Mouse (Mus musculus): ENCODE results near the gene H2afv. TPM values are rescaled to one million over a fixed set of nuclear protein-coding genes. Genes with fewer than 3 reads are reported as not detected.
A peak's percentile ranks its signal among the peaks of the same experiment; 100 is the strongest.

Gene H2afv
- total RNA-seq, 2 experiments from 2014 or later = 125 to 126 TPM

DNA sequence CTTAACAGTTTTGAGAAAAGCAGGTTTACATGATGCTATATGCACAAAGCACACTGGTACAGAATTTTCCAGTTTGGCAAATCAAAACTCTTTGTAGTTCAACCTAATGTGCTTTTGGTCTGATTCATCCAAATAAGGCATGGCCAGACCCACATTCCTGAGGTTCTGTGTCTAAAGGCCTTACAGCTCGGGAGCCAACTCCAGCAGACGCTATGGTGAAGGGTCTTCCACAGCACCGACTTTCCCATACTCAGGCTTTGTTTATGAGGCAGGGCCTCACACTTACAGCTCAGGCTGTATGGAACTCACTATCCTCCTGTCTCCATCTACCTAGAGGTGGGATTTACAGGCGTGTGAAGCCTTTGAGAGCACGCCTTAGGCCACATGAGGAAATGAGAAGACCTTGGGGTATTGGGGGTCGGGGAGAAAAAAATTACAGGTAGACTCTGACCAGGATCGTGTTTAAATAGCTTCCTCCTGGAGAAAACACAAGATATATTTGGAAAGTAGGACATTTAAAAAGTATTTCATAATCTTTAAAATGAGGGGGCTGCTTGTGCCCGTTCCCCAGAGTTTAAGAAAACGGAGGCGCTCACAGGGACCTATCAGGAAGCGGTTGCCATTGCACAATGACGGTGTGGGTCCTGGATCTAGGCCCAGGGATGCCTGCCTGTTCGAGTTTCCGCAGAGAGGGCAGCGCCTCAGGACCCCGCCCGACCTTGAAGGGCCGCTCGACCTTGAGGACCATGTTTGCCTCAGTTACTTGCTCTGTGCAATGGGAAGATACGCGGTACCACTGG, 29.3 kb downstream of the H2afv start, which contains the start of gene Ppia:
Gene Ppia (plus strand): TSS at position 693 of the 800 bp plus-strand sequence.
- no peak for DNase-seq

DNA sequence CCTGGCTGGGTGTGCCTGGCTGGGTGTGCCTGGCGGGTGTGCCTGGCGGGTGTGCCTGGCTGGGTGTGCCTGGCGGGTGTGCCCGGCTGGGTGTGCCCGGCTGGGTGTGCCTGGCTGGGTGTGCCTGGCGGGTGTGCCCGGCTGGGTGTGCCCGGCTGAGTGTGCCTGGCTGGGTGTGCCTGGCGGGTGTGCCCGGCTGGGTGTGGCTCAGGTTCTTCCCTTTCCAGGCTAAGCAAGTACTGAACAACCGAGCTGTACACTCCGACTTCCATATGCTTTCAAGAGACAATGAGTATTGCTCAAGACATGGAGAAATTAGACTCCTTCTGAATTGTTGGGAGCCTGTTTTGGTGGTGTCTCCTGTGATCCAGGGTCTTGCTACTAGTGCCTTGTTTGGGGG, 31.0 kb downstream of the H2afv start:
- DNase-seq = no peak

- peak; percentile 92 for DNase-seq
Observed at GRCm38 (mm10) chr11:6411684-6412083, 32.6 kb downstream of the H2afv start.

DNA sequence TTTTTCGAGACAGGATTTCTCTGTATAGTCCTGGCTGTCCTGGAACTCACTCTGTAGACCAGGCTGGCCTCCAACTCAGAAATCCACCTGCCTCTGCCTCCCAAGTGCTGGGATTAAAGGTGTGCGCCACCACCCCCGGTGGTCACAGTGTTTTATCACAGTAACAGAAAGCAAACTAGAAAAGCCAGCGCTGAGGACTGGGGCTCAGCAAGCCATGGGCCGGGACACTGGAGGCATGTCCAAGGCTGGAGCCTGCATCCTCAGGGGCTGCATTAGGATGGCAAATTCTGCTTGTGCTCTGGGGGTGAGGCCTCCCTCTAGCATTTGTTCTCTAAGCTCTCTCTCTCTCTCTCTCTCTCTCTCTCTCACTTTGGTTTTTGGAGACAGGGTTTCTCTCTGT, 33.5 kb downstream of the H2afv start:
- DNase-seq = peak; percentile 5

DNA sequence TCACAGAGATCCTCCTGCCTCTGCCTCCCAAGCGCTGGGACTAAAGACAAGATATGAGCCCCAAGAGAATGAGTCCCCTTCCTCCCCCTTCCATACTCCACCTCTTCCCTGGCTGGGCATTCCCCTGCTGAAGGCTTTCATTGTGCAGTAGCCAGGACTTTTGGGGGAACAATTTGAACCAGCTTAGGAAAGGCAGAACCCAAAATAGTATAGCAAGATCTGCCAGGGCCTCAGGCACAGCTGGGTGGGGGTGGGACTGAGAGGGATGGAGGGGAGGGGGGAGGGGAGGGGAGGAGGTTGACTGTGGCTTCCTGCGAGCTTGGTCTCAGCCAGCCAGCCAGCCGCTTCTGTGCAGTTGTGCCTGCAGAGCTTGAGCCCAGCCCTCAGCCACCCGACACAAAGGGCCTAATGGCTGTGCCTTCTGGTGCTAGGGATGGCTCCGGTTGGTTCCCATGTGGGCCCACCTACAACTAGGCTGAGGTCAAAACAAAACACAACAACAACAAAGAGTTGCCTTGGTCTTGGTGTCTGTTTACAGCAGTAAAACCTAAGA, 34.1 kb downstream of the H2afv start:
- peak; percentile 10 for DNase-seq

DNA sequence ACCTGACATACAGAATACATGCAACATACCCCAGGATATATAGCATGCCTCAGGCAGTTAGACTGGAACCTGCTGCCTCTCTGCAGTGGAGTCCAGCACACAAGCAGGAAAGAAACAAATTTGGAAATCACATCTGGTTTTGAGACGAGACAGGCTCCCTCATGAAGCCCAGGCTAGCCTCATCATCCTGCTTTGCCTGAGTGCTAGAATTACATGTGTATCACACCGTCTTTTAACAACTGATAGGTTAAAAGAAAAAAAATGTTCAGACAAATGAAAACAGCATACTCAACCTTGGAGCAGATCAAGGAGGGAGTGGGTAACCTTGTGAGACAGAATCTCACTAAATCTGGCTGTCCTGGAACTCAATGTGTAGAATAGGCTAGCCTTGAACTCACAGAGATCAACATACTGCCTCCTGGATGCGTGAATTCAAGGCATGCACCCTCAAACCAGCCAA, 37.1 kb downstream of the H2afv start:
- no peak for DNase-seq

- DNase-seq = peak; percentile 81
Observed at GRCm38 (mm10) chr11:6406251-6407161, 37.7 kb downstream of the H2afv start.

GRCm38 (mm10) chr11:6405591-6406081, 38.6 kb downstream of the H2afv start:
- DNase-seq = peak; percentile 66

DNA sequence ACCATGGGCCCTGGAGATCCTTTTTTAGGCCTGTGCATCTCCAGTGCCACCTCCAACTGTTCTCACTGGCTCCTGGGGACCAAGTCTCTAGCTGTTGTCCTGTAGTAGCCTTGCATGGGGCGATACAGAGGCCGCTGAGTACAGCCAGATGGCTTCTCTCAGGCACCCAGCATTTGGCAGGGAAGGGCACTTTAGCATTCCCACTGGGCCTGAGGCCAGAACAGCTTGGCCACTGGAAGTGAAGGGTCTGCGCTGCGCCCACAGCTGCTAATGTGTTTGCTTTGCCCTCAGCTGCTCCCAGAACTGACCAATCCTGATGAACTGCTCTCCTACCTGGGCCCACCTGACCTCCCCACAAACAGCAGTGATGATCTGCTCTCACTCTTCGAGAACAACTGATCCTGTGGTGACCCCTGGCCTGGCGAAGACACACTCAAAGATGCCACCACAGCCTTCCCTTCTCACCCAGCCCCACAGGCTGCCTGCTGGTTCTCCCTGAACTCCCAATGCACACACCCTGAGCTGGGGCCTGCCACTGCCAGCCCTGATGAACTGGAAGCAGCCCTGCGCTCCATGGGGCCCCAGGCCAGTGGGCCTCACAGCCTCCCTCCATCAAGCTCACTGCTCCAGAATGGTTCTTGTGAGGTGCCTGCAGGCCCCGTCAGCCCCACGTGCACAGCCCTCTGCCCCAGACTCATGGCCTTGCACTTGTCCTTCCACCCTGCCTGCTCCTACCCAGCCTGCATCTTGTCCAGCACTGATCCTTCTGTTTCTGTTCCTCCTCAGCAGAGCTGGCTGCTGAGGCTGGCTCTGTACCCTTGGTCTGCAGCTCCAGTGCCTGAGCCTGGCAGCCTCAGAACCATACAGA, 39.3 kb downstream of the H2afv start:
- DNase-seq = peak; percentile 83

- peak; percentile 6 for DNase-seq
Observed at GRCm38 (mm10) chr11:6403830-6404405, 40.3 kb downstream of the H2afv start.

DNA sequence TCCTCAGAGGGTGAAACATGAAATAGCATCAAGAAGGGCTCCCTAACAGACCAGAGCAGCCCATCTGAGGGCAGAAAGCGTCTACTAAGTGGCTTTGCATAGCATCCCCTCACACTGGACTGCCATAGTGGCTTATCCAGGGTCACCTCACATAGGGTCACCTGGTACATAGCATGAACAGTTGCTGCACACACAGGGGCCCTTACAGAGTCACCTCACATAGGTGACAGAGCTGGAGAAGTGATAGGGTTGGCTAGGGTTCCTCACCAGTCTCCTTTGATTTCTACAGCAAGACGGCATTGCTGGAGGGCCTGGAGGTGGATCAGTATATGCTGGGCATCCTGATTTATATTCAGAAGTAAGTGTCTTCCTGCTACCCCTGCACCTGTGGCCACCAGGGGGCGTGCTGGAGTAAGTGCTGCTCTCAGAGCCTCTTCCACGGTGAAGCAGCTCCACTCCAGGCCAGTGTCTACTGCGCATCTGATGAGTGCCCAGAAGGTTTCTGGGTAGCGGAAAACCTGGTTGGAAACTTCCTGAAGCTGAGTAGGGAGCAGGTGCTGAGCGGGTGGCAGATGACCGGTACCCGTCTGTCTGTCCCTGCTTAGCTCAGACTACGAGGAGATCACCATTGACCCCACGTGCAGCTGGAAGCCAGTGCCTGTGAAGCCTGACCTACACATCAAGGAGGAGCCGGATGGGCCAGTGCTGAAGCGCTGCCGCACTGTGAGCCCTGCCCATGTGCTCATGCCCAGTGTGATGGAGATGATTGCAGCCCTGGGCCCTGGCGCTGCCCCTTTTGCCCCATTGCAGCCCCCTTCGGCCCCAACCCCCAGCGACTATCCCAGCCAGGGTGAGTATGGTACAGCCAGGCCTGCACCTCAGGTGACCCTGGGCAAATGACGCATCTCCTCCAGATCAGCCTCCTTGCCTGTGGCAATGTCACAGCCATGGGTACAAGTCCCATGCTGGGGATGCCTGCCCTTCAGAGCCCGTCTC, 41.4 kb downstream of the H2afv start:
- DNase-seq = peak; percentile 81

DNA sequence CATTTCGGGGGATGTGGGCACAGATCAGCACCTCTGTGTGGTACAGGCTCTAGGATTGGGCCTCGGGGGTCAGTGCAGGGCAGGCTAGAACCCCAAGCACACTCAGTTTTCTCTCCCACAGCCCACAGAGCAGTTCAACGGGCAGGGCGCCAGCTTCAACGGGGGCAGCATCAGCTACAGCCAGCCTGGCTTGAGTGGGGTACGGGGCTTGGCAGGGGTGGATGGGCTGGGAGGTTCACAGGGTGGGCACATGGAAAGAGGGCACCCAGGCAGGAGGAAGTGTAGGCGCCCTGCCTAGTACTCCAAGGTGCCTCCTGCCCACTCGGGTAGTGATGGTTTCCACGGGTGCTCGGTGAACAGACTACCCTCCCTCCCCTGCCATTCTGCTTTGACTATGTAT, 46.1 kb downstream of the H2afv start:
- DNase-seq = no peak

- DNase-seq = no peak
Observed at GRCm38 (mm10) chr11:6395565-6395964, 48.7 kb downstream of the H2afv start.

- DNase-seq = no peak
Observed at GRCm38 (mm10) chr11:6393866-6394265, 50.4 kb downstream of the H2afv start.

GRCm38 (mm10) chr11:6392857-6393256, 51.4 kb downstream of the H2afv start:
- DNase-seq = no peak

DNA sequence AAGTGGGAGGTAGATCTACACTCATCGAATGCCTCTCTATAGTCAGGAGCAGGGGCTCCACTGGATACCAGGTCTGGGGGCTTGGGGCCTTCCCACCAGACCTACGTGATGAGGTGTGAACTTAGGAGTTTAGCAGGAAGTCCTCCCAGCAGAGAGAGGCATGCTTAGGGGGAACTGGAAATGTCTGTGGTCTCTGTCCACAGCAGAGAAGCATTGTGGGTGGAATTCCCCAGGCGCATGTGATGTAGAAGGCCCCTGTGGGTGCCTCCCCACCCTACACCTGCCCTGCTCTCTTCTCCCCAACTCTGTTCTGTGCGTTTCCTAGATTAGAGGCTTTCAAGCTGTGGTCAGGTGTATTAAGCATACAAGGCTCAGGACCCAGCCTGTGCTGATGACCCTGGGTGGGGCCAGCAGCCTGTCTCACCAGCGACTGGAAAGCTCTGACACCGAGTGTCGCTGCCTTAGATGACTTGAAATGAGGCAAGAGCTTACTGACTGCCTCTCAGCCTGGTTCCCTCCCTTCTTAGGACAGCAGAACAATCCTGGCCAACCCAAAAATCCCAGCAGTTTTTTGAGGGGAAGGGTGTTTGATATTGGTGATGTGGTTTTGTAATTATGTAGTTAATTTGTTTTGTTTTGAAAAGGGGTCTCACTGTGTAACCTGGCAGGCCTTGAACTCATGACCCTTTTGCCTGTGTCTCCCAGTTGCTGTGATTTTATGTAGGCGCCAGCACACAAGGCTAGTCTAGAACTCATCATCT, 52.5 kb downstream of the H2afv start:
- no peak for DNase-seq

- no peak for DNase-seq
Observed at GRCm38 (mm10) chr11:6390376-6391053, 53.7 kb downstream of the H2afv start.

DNA sequence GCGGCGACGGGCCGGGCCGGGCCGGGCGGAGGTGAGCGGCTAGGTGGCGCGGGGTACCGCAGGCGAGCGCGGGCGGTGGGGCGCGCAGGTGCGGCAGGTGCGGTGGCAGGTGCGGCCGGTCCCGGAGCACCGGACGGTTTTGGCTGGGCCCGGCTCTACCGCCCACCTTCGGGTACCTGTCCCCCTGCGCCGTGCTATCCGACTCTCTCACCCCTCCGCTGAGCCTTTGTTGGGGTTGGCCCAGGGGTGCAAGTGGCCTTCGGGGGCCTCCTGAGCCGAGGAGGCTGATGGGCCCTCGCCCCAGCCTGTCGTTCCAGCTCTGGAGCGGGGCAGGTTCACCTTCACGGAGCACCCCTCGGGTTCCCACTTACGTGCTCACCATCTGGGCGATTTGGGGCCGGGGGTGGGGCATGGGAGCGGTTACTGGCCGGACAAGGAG, 54.7 kb downstream of the H2afv start:
- DNase-seq = no peak
